Mouse (Mus musculus) midbrain, embryonic 15.5 days (tissue): ENCODE data around the gene Gm8297. TPM values are rescaled to one million over a fixed set of nuclear protein-coding genes. Genes with fewer than 3 reads are reported as not detected.
"Not testable (repeated sequence)": the region's sequence is repeated elsewhere in the genome, so short reads cannot be mapped to it uniquely, and the experiment has no call there.

Experiments
- ATAC-seq: fragments of 200-750 bp; cut with Nextera tagmentation; replicated peaks from 2 replicates; pipeline ENCODE4 v1.8.0; 2017; ENCODE audit warnings: moderate TSS enrichment
- H3K27ac ChIP-seq: fragments of 300-500 bp; sonication (generic); 2 replicates; pipeline ENCODE4 v1.5.1; 2015; ENCODE audit warnings: mild to moderate bottlenecking, inconsistent platforms
- H3K27me3 ChIP-seq: fragments of 300-500 bp; sonication (generic); replicated peaks from 2 replicates; pipeline ENCODE4 v1.6.1; 2015; ENCODE audit warnings: inconsistent platforms
- H3K36me3 ChIP-seq: fragments of 300-500 bp; sonication (generic); replicated peaks from 2 replicates; pipeline ENCODE4 v1.6.1; 2015; ENCODE audit warnings: inconsistent platforms
- H3K4me1 ChIP-seq: fragments of 300-500 bp; sonication (generic); 2 replicates; pipeline ENCODE4 v1.6.1; 2015; ENCODE audit warnings: inconsistent platforms
- H3K4me2 ChIP-seq: fragments of 300-500 bp; sonication (generic); 2 replicates; pipeline ENCODE4 v1.6.1; 2015; ENCODE audit warnings: inconsistent platforms, mild to moderate bottlenecking, moderate library complexity
- H3K4me3 ChIP-seq: fragments of 300-500 bp; sonication (generic); 2 replicates; pipeline ENCODE4 v1.5.1; 2015; ENCODE audit warnings: mild to moderate bottlenecking, inconsistent platforms
- H3K9ac ChIP-seq: fragments of 300-500 bp; sonication (generic); 2 replicates; pipeline ENCODE4 v1.6.1; 2015; ENCODE audit warnings: mild to moderate bottlenecking, inconsistent platforms
- H3K9me3 ChIP-seq: fragments of 300-500 bp; sonication (generic); 2 replicates; pipeline ENCODE4 v1.6.1; 2016; ENCODE audit warnings: inconsistent platforms
- WGBS: fragments of 180-500 bp; shearing (Covaris S2); methylation state at CpG from one replicate; pipeline ENCODE4 v1.1.7; 2015; ENCODE audit warnings: mixed read lengths; 5-methylcytosine and 5-hydroxymethylcytosine counted together
- polyA plus RNA-seq: library from polyadenylated mRNA; unstranded; fragments of >200 nt; fragmentation: Nextera tagmentation; extraction: Ambion mirVana; gene quantifications from 2 replicates; pipeline ENCODE4 v1.2.1, GENCODE M21; 2015

Gm8297 gene
- not detected in 2 replicates for polyA plus RNA-seq

DNA sequence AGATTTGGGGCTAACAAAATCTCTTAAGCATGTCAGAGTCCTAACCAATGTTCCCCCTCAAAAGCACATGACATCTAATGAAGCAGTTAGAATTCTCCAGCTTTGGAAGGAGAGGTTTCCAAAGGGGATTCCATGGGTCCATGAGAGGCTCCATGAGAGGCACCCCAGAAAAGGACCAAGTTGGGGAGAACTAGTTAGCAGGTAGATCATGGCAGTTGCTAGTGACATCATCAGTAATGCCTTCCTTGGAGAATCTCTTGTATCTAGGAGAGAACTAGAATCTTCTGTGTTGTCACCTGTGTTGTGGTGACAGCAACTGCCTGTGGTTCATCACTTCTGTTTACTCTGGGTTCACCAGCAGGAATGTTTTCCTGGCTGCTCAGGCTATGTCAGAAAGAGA lies at the start of gene Gm8297:
TSS of gene Gm8297 (plus strand) at position 301 of the 400 bp plus-strand sequence.
- H3K27me3 ChIP-seq, ATAC-seq, H3K4me3 ChIP-seq, H3K36me3 ChIP-seq, H3K27ac ChIP-seq, H3K9me3 ChIP-seq, H3K4me2 ChIP-seq, H3K9ac ChIP-seq, H3K4me1 ChIP-seq: not testable (repeated sequence)

DNA sequence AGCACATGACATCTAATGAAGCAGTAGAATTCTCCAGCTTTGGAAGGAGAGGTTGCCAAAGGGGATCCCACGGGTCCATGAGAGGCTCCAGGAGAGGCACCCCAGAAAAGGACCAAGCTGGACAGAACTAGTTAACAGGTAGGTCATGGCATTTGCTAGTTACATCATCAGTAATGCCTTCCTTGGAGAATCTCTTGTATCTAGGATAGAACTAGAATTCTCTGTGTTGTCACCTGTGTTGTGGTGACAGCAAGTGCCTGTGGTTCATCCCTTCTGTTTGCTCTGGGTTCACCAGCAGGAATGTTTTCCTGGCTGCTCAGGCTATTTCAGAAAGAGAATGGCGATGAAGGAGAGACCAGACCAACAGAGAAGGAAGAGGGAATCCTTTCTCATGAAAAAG lies 31.9 kb downstream of the Gm8297 start, which contains the start of gene Gm3298:
TSS of gene Gm3298 (plus strand) at position 301 of the 400 bp plus-strand sequence.
- not testable (repeated sequence) for H3K4me1 ChIP-seq, ATAC-seq, H3K4me3 ChIP-seq, H3K4me2 ChIP-seq, H3K36me3 ChIP-seq, H3K9me3 ChIP-seq, H3K27me3 ChIP-seq, H3K27ac ChIP-seq, H3K9ac ChIP-seq
- WGBS: 69% methylated on average over 1 of the region's 2 CpGs

Other genes with a start within 250 kb of the Gm8297 start
- gene Gm9602, start 207.6 kb upstream of the Gm8297 start, polyA plus RNA-seq: not detected in 2 replicates
- gene Gm3269, start 145.8 kb upstream of the Gm8297 start, polyA plus RNA-seq: not detected in 2 replicates
- gene Gm3264, start 128.4 kb upstream of the Gm8297 start, polyA plus RNA-seq: 4.4 and 5.2 TPM in 2 replicates
- gene Gm3278, start 91.5 kb upstream of the Gm8297 start, polyA plus RNA-seq: not detected in 2 replicates
- gene Gm3298, start 32.0 kb downstream of the Gm8297 start, polyA plus RNA-seq: 1.0 TPM in 1 of 2 replicates, not detected in the other
- not detected in 2 replicates for gene 4930555G01Rik, start 66.7 kb downstream of the Gm8297 start, polyA plus RNA-seq
- gene Gm8281, start 87.1 kb downstream of the Gm8297 start, polyA plus RNA-seq: 10.7 and 12.0 TPM in 2 replicates
- gene Gm8279, start 147.6 kb downstream of the Gm8297 start, polyA plus RNA-seq: not detected in 2 replicates
- gene Gm3317, start 180.6 kb downstream of the Gm8297 start, polyA plus RNA-seq: not detected in 2 replicates
- not detected in 2 replicates for gene Gm8271, start 201.9 kb downstream of the Gm8297 start, polyA plus RNA-seq